Mouse (Mus musculus) heart, adult 2 months (tissue): ENCODE measurements around the gene Grin2b.

Experiments
- CTCF ChIP-seq: fragments of 200-600 bp; IDR thresholded peaks from 2 replicates; pipeline ENCODE4 v1.8.1; 2022; ENCODE audit warnings: antibody characterized with exemption, mild to moderate bottlenecking, moderate library complexity
- EP300 ChIP-seq: fragments of 200-500 bp; IDR thresholded peaks from 2 replicates; pipeline ENCODE4 v1.6.1; 2011; ENCODE audit warnings: low read depth, low read length, control low read depth; ENCODE audit not compliant: insufficient read depth
- POLR2A ChIP-seq: fragments of 200-500 bp; IDR thresholded peaks from 2 replicates; pipeline ENCODE4 v1.6.1; 2011; ENCODE audit warnings: mild to moderate bottlenecking, low read depth, low read length, control low read depth; ENCODE audit not compliant: insufficient read depth

DNA sequence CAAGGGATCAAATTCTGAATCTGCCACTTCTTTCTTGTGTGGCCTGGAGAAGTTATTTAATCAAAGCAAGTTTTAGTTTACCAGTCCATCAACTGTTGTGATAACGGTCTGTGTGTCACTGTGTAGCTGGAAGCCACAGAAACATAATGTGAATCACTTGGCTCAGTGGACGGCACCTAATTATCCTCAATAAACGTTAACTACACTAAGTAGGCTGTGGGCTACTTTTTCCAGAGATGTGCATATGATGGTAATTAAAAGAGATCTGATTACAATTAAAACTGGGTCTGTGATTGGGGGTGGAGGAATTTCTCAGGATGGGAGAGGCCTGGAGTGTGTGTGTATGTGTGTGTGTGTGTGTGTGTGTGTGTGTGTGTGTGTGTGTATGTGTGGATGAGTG, 471.9 kb downstream of the Grin2b start:
- no peak for TF ChIP-seq POLR2A
- no peak for TF ChIP-seq CTCF
- no peak for TF ChIP-seq EP300
